In the genomic region with DNA sequence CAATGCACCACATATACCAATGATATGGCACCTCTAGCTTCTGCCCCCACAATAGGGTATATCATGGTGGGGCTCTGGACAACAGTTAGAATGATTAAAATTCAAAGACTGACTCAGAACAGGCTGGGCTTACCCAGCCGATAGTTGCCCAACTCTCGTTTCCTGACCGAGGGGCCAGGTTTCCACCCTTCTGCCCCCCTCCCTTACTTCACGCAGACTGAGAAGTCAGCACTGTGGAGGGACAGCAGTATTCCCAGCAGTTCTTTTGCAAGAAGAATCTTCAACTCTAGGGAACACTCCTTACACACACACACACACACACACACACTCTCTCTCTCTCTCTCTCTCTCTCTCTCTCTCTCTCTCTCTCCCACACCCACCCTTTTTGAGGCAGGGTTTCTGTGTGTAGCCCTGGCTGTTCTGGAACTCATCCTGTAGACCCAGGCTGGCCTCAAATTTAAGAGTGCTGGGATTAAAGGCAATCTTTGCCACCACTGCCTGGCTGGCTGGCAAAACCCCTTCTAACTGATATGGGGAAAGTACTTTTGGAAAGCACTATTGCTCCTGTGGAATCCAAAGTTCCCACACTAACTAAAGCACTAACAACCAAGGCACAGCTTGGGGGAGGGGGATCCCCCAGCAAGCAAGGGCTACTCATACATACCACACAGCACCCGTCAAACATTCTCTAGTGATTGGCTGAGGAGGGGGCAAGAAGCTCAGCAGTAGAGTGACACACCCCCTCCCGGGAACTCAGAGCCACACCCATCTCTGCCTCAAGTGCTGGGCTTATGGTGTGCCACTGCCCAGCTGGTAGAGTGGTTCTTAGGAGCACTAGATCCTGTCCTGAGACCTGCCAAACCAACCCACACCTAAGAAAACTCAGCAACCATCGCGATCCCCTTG, we compare ENCODE assay signal across 15 mouse cellular contexts. TPM values are rescaled to one million over a fixed set of nuclear protein-coding genes. Genes with fewer than 3 reads are reported as not detected.
DNase-seq lines count a peak whose midpoint lies in the region; ATAC-seq and TF ChIP-seq lines count a peak whose summit lies in the region.
"Had no signal": no experiment of that assay in that cellular context is flagged by ENCODE, and none has a peak within 500 bp of the region (broad histone marks: within the 10 kb centered on the region; RNA-seq: fewer than 3 reads in every experiment).

No protein-coding gene starts in this region.

- no peaks in the 10 kb centered on the region for H3K27me3 ChIP-seq in intestine, embryonic 16.5 days (replicated peaks; ENCODE audit: control insufficient read depth, insufficient read depth, low read length)
- H3K27me3 ChIP-seq in intestine, postnatal 0 days (replicated peaks; ENCODE audit: control insufficient read depth, insufficient read depth, low read length) = no peaks in the 10 kb centered on the region
- H3K27me3 ChIP-seq in embryonic facial prominence, embryonic 15.5 days = no peaks in the 10 kb centered on the region
- H3K27me3 ChIP-seq: limb, embryonic 12.5 days; megakaryocyte, embryonic 14.5 days; stomach, embryonic 15.5 days had no signal

- ATAC-seq in intestine, embryonic 16.5 days = no peak
- no peak for ATAC-seq in intestine, postnatal 0 days
- no peak for ATAC-seq in embryonic facial prominence, embryonic 15.5 days (ENCODE audit: insufficient number of reproducible peaks, low FRiP score, low TSS enrichment, low read depth)
- no peak for ATAC-seq in frontal cortex, adult (ENCODE audit: low TSS enrichment)
- ATAC-seq: forebrain, embryonic 14.5 days had no signal

- 60% methylated on average over 8 of the region's 8 CpGs for WGBS in intestine, embryonic 16.5 days
- 60% methylated on average over 8 of the region's 8 CpGs for WGBS in intestine, postnatal 0 days
- 47% methylated on average over 8 of the region's 8 CpGs for WGBS in embryonic facial prominence, embryonic 15.5 days

- H3K27ac ChIP-seq in gastrocnemius, adult 2 months = peak overlapping the region; percentile 96
- 0 out of 2 replicates have a peak overlapping the region, but pooled peaks have one; percentile 14 for H3K27ac ChIP-seq in intestine, embryonic 16.5 days (ENCODE audit: low read length)
- no peak overlapping the region for H3K27ac ChIP-seq in intestine, postnatal 0 days (ENCODE audit: low read depth, low read length)
- H3K27ac ChIP-seq in embryonic facial prominence, embryonic 15.5 days (replicated peaks) = 0 out of 2 replicates have a peak overlapping the region, but pooled peaks have one; percentile 6
- H3K27ac ChIP-seq: stomach, embryonic 15.5 days had no signal

- H3K4me3 ChIP-seq in gastrocnemius, adult 2 months = no peak overlapping the region; the same call in 1 of the 2 replicates
- H3K4me3 ChIP-seq in intestine, embryonic 16.5 days (ENCODE audit: low read length) = no peak overlapping the region
- no peak overlapping the region for H3K4me3 ChIP-seq in intestine, postnatal 0 days (ENCODE audit: low read depth, low read length)
- no peak overlapping the region for H3K4me3 ChIP-seq in embryonic facial prominence, embryonic 15.5 days (replicated peaks)
- H3K4me3 ChIP-seq: limb, embryonic 12.5 days; megakaryocyte, embryonic 14.5 days; stomach, embryonic 15.5 days had no signal

- peak; percentile 56 for DNase-seq in gastrocnemius, adult 2 months
- no peak for DNase-seq in gastrocnemius, postnatal 4 days (ENCODE audit: low spot score in 2 of 2)
- DNase-seq in 416B (ENCODE audit: low read depth) = peak; percentile 73
- DNase-seq in left cerebral cortex, adult 8-10 months (ENCODE audit: low spot score in 2 of 2) = no peak
- DNase-seq: B cell, adult 2 months; gastrocnemius, postnatal 14 days; thymus, postnatal 14 days had no signal

- peaks cover 12% of the 10 kb centered on the region for H3K36me3 ChIP-seq in intestine, embryonic 16.5 days (ENCODE audit: control insufficient read depth, insufficient read depth, low read length)
- peaks cover 17% of the 10 kb centered on the region for H3K36me3 ChIP-seq in intestine, postnatal 0 days (ENCODE audit: control insufficient read depth, insufficient read depth)
- H3K36me3 ChIP-seq in embryonic facial prominence, embryonic 15.5 days = peaks cover 34% of the 10 kb centered on the region

- no peak for TF ChIP-seq CTCF in gastrocnemius, adult 2 months (IDR thresholded peaks at IDR 0.05)
- TF ChIP-seq CTCF in intestine, postnatal 0 days (IDR thresholded peaks at IDR 0.05; ENCODE audit: low read depth) = no peak

- no peak overlapping the region for H3K4me2 ChIP-seq in intestine, embryonic 16.5 days (ENCODE audit: low read depth, low read length)
- no peak overlapping the region for H3K4me2 ChIP-seq in intestine, postnatal 0 days (replicated peaks; ENCODE audit: low read depth)
- no peak overlapping the region for H3K4me2 ChIP-seq in embryonic facial prominence, embryonic 15.5 days (replicated peaks)
- H3K4me2 ChIP-seq: limb, embryonic 12.5 days; stomach, embryonic 15.5 days had no signal

- intact Hi-C loops in gastrocnemius, adult 2 months (cut with DNase I) = loop anchor here (2.0 kb wide), 1 partner anchor 57 kb away; no protein-coding TSS in a partner anchor

- 0 out of 2 replicates have a peak overlapping the region, but pooled peaks have one; percentile 19 for H3K9ac ChIP-seq in intestine, embryonic 16.5 days (ENCODE audit: low read depth, low read length)
- H3K9ac ChIP-seq in intestine, postnatal 0 days (ENCODE audit: low read depth, low read length) = no peak overlapping the region
- H3K9ac ChIP-seq in embryonic facial prominence, embryonic 15.5 days = no peak overlapping the region
- H3K9ac ChIP-seq: limb, embryonic 12.5 days; stomach, embryonic 15.5 days had no signal

- no peaks in the 10 kb centered on the region for H3K9me3 ChIP-seq in intestine, embryonic 16.5 days (ENCODE audit: control insufficient read depth, low read length)
- no peaks in the 10 kb centered on the region for H3K9me3 ChIP-seq in intestine, postnatal 0 days (ENCODE audit: control insufficient read depth)
- no peaks in the 10 kb centered on the region for H3K9me3 ChIP-seq in embryonic facial prominence, embryonic 15.5 days (replicated peaks)
- H3K9me3 ChIP-seq: limb, embryonic 12.5 days; megakaryocyte, embryonic 14.5 days; stomach, embryonic 15.5 days had no signal

- H3K4me1 ChIP-seq in intestine, embryonic 16.5 days (ENCODE audit: control insufficient read depth, insufficient read depth, low read length) = peaks cover 8% of the 10 kb centered on the region
- H3K4me1 ChIP-seq in intestine, postnatal 0 days (replicated peaks; ENCODE audit: control insufficient read depth, insufficient read depth, low read length) = no peaks in the 10 kb centered on the region
- H3K4me1 ChIP-seq in embryonic facial prominence, embryonic 15.5 days = peaks cover 22% of the 10 kb centered on the region; the same call in 1 of the 2 replicates

RNA-seq across cellular contexts. Expression of gene Hspb1, which starts 17.9 kb away (rescaled TPM):
- 100 to 1,000 TPM; 253 to 325 TPM for total RNA-seq in gastrocnemius, adult 2 months (2021)
- 100 to 1,000 TPM; 499 to 513 TPM for total RNA-seq in gastrocnemius, postnatal 4 days (2021)
- polyA plus RNA-seq in intestine, embryonic 16.5 days (2015; fragmentation: Nextera tagmentation; extraction: Ambion mirVana) = 112 and 114 TPM in 2 replicates
- polyA plus RNA-seq in intestine, postnatal 0 days (2015; fragmentation: Nextera tagmentation; extraction: Ambion mirVana) = 107 and 120 TPM in 2 replicates
- 803 and 821 TPM in 2 replicates for polyA plus RNA-seq in embryonic facial prominence, embryonic 15.5 days (2015; fragmentation: Nextera tagmentation; extraction: Ambion mirVana)
- total RNA-seq in left cerebral cortex, adult 8-10 months (2022) = 10 to 100 TPM; 10.9 to 20.6 (median 14.7) TPM

RNA-seq across cellular contexts. Expression of gene Ywhag, which starts 28.8 kb away (rescaled TPM):
- total RNA-seq in gastrocnemius, adult 2 months (2021) = 100 to 1,000 TPM; 289 to 303 TPM
- 100 to 1,000 TPM; 340 to 349 TPM for total RNA-seq in gastrocnemius, postnatal 4 days (2021)
- 137 and 144 TPM in 2 replicates for polyA plus RNA-seq in intestine, embryonic 16.5 days (2015; fragmentation: Nextera tagmentation; extraction: Ambion mirVana)
- 57.1 and 61.8 TPM in 2 replicates for polyA plus RNA-seq in intestine, postnatal 0 days (2015; fragmentation: Nextera tagmentation; extraction: Ambion mirVana)
- polyA plus RNA-seq in embryonic facial prominence, embryonic 15.5 days (2015; fragmentation: Nextera tagmentation; extraction: Ambion mirVana) = 149 and 156 TPM in 2 replicates
- total RNA-seq in left cerebral cortex, adult 8-10 months (2022) = 1,000 to 10,000 TPM; 1,072 to 1,089 (median 1,074) TPM

Comparison
In these comparisons a context has a peak if more than half of its experiments do, and no peak if none do; other contexts are left out.
1. DNase-seq: peak in gastrocnemius, adult 2 months (single experiment) and 416B (single experiment); none in gastrocnemius, postnatal 4 days (0 of 2) and left cerebral cortex, adult 8-10 months (0 of 2).
2. RNA of gene Hspb1, which starts 17.9 kb away (total RNA-seq): 499 to 513 TPM in gastrocnemius, postnatal 4 days and 253 to 325 TPM in gastrocnemius, adult 2 months; 10.9 to 20.6 TPM in left cerebral cortex, adult 8-10 months; every median in the first group is over 10 times any median in the second.